ENCODE assay signal across 16 mouse cellular contexts in genomic region chr6:100564516-100564915, GRCm38 (mm10).
A peak's percentile ranks its signal among the peaks of the same experiment; 100 is the strongest.
DNase-seq lines count a peak whose midpoint lies in the region; ATAC-seq lines count a peak whose summit lies in the region.
"Had no signal": no experiment of that assay in that cellular context is flagged by ENCODE, and none has a peak within 500 bp of the region (broad histone marks: within the 10 kb centered on the region; RNA-seq: fewer than 3 reads in every experiment).

No protein-coding gene starts in this region.

- no peak for ATAC-seq in hindbrain, embryonic 11.5 days (ENCODE audit: low FRiP score)
- ATAC-seq in midbrain, embryonic 12.5 days (ENCODE audit: low FRiP score, low read depth), result no peak
- no peak for ATAC-seq in midbrain, embryonic 16.5 days

- no peak overlapping the region for H3K4me2 ChIP-seq in hindbrain, embryonic 11.5 days (replicated peaks; ENCODE audit: low read depth, low read length)
- H3K4me2 ChIP-seq in midbrain, embryonic 12.5 days (replicated peaks), result peak overlapping the region; percentile 94; the same call in 1 of the 2 replicates
- H3K4me2 ChIP-seq in midbrain, embryonic 16.5 days (ENCODE audit: low read length), result no peak overlapping the region

- DNase-seq in cerebellum, adult 11-12 months, result peak; percentile 16
- no peak for DNase-seq in cerebellum, adult 11 months
- no peak for DNase-seq in hindbrain, embryonic 10.5 days (ENCODE audit: low spot score)
- no peak for DNase-seq in hindbrain, embryonic 11.5 days (ENCODE audit: low spot score)
- peak; percentile 77 for DNase-seq in retina, postnatal 1 day
- DNase-seq in left cerebral cortex, adult 18-20 months (ENCODE audit: low spot score in 2 of 2), result no peak
- DNase-seq: heart, adult 11 months had no signal

- no peak overlapping the region for H3K9ac ChIP-seq in hindbrain, embryonic 11.5 days (ENCODE audit: low read depth, low read length)
- no peak overlapping the region for H3K9ac ChIP-seq in midbrain, embryonic 12.5 days (replicated peaks)
- H3K9ac ChIP-seq in midbrain, embryonic 16.5 days (ENCODE audit: low read depth, low read length), result no peak overlapping the region
- H3K9ac ChIP-seq: liver, embryonic 13.5 days; lung, embryonic 15.5 days had no signal

- H3K4me3 ChIP-seq in hindbrain, embryonic 10.5 days, result 0 out of 2 replicates have a peak overlapping the region, but pooled peaks have one; percentile 59
- H3K4me3 ChIP-seq in hindbrain, embryonic 11.5 days (ENCODE audit: low read depth, low read length), result no peak overlapping the region
- H3K4me3 ChIP-seq in midbrain, embryonic 12.5 days, result no peak overlapping the region
- H3K4me3 ChIP-seq in midbrain, embryonic 16.5 days (ENCODE audit: low read depth, low read length), result no peak overlapping the region

- 22% methylated on average over 4 of the region's 4 CpGs for WGBS in hindbrain, embryonic 10.5 days
- 27% methylated on average over 4 of the region's 4 CpGs for WGBS in hindbrain, embryonic 11.5 days
- WGBS in midbrain, embryonic 12.5 days, result 26% methylated on average over 4 of the region's 4 CpGs
- 28% methylated on average over 4 of the region's 4 CpGs for WGBS in midbrain, embryonic 16.5 days

- H3K4me1 ChIP-seq in hindbrain, embryonic 10.5 days (replicated peaks), result peaks cover 56% of the 10 kb centered on the region
- peaks cover 14% of the 10 kb centered on the region; the same call in 1 of the 2 replicates for H3K4me1 ChIP-seq in hindbrain, embryonic 11.5 days (replicated peaks; ENCODE audit: control insufficient read depth, insufficient read depth, low read length)
- H3K4me1 ChIP-seq in midbrain, embryonic 12.5 days, result peaks cover 22% of the 10 kb centered on the region
- H3K4me1 ChIP-seq in midbrain, embryonic 16.5 days (ENCODE audit: control insufficient read depth, insufficient read depth, low read length), result peaks cover 18% of the 10 kb centered on the region

- no peaks in the 10 kb centered on the region for H3K36me3 ChIP-seq in hindbrain, embryonic 10.5 days
- H3K36me3 ChIP-seq in hindbrain, embryonic 11.5 days (ENCODE audit: control insufficient read depth, insufficient read depth, low read length), result no peaks in the 10 kb centered on the region
- no peaks in the 10 kb centered on the region for H3K36me3 ChIP-seq in midbrain, embryonic 12.5 days
- H3K36me3 ChIP-seq in midbrain, embryonic 16.5 days (ENCODE audit: control insufficient read depth, insufficient read depth, low read length), result no peaks in the 10 kb centered on the region
- H3K36me3 ChIP-seq: lung, embryonic 15.5 days; midbrain, embryonic 13.5 days had no signal

- peaks cover 81% of the 10 kb centered on the region for H3K27me3 ChIP-seq in hindbrain, embryonic 10.5 days (ENCODE audit: insufficient read depth, poor library complexity, severe bottlenecking)
- peaks cover 13% of the 10 kb centered on the region for H3K27me3 ChIP-seq in hindbrain, embryonic 11.5 days (ENCODE audit: control insufficient read depth, insufficient read depth, low read length)
- peaks cover 65% of the 10 kb centered on the region for H3K27me3 ChIP-seq in midbrain, embryonic 12.5 days
- H3K27me3 ChIP-seq in midbrain, embryonic 16.5 days (ENCODE audit: control insufficient read depth, insufficient read depth, low read depth, low read length), result no peaks in the 10 kb centered on the region; the same call in 1 of the 2 replicates
- H3K27me3 ChIP-seq: Patski had no signal

- no peak overlapping the region for H3K27ac ChIP-seq in hindbrain, embryonic 10.5 days
- no peak overlapping the region for H3K27ac ChIP-seq in hindbrain, embryonic 11.5 days (ENCODE audit: low read depth, low read length)
- H3K27ac ChIP-seq in midbrain, embryonic 12.5 days (replicated peaks), result no peak overlapping the region
- no peak overlapping the region for H3K27ac ChIP-seq in midbrain, embryonic 16.5 days (ENCODE audit: low read length)
- H3K27ac ChIP-seq: left cerebral cortex, adult 2 months; liver, embryonic 13.5 days; lung, embryonic 15.5 days; macrophage; stomach, postnatal 0 days had no signal

- no peaks in the 10 kb centered on the region for H3K9me3 ChIP-seq in hindbrain, embryonic 10.5 days
- H3K9me3 ChIP-seq in hindbrain, embryonic 11.5 days (ENCODE audit: control insufficient read depth, low read length), result no peaks in the 10 kb centered on the region
- no peaks in the 10 kb centered on the region for H3K9me3 ChIP-seq in midbrain, embryonic 12.5 days
- H3K9me3 ChIP-seq in midbrain, embryonic 16.5 days (replicated peaks; ENCODE audit: control insufficient read depth, low read length, poor library complexity, severe bottlenecking), result no peaks in the 10 kb centered on the region
- H3K9me3 ChIP-seq: liver, embryonic 13.5 days; lung, embryonic 15.5 days; midbrain, embryonic 13.5 days had no signal

Comparison
In these comparisons a context has a peak if more than half of its experiments do, and no peak if none do; other contexts are left out.
1. DNase-seq: peak in cerebellum, adult 11-12 months (single experiment) and retina, postnatal 1 day (single experiment); none in cerebellum, adult 11 months (single experiment), hindbrain, embryonic 10.5 days (single experiment), hindbrain, embryonic 11.5 days (single experiment) and left cerebral cortex, adult 18-20 months (0 of 2).